Mouse (Mus musculus) layer of hippocampus, adult 18-20 months (tissue): Measurements from ENCODE around the gene Cdk12. TPM values are rescaled to one million over a fixed set of nuclear protein-coding genes. Genes with fewer than 3 reads are reported as not detected.
A peak's percentile ranks its signal among the peaks of the same experiment; 100 is the strongest.

Experiments used
- DNase-seq, 2 experiments: peaks; one replicate each; pipeline ENCODE4 v3.0.0; 2022; ENCODE audit warnings: low spot score in 2 of 2
- total RNA-seq, 2 experiments: library from RNA; stranded (reverse); gene quantifications; 2 replicates each; pipeline ENCODE4 v1.2.3; 2021

Cdk12 gene
- total RNA-seq, 2 experiments from 2014 or later = 35.9 to 37.9 TPM

DNA sequence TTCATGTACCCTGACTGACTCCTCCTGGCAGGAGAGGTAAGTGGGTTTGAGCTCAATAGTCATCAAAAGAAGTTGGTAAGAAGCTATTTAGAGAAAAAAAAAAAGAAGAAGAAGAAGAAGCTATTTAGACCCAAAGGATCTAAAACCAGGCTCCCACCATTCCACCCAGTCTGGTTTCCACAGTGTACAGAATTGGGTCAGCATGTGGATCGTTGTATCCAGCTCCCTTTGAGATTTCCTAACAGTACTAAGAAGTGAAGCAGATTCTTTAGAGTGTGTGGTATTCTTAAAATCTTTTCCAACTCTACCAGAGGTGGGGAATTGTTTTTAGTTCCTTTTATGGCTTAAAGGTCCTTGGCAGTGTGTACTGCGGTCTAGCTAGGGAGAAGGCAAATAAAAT is 50.9 kb downstream of the Cdk12 start:
- DNase-seq = no peak

DNA sequence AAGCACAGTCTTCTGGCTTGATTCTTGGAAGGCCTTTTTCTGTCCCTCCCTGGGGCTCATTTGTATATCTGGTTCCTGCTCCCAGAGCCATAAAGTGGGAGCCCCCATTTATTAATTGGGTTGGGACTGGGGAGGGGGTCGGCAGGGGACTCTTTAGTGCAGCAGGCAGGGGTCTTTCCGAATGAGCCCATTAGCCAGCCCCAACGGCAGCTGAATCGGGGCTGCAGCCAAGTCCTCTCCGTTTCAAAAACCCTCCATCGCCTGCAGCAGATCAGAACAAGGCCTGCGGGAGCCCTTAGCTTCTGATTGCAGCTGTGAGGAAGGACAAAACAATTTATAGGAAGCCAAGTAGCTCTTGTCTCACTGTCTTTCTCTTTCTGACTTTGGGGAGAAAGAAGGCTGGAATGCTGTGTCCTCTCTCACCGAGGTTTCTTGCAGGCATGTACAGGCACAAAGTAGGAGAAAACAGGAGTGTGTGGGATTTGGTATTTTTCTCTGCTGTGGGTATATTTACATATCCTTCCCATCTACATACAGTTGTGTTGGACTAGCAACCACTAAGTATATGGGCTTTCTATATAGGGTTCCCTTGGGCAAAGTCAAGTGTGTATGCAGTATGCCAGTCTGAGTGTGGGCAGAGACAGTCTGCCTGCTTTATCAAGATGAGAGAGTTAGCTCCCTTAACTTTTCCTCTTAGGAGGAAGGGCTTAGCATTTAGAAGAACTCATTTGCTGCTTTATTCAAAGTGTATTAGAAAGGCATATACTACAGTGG is 58.0 kb downstream of the Cdk12 start:
- DNase-seq = no peak

DNA sequence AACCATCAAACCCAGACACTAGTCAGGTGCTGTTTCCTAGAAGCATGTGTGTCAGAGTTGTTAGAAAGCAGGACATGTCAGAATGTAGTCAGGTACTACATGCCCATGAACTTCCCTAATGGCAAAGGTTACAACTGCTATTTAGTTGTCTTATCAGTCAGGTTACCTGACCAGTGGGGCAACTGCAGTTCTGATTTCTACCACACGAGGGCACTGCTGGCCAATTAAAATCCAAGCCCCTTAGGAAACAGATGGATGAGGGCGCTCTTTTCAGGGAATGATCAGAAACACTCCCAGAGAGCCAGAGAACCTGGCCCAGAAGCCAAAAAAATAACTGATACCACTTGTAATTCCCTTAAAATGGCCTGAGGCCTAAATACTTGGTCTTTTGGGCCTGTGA is 62.2 kb downstream of the Cdk12 start:
- peak; percentile 77 to 95 for DNase-seq

DNA sequence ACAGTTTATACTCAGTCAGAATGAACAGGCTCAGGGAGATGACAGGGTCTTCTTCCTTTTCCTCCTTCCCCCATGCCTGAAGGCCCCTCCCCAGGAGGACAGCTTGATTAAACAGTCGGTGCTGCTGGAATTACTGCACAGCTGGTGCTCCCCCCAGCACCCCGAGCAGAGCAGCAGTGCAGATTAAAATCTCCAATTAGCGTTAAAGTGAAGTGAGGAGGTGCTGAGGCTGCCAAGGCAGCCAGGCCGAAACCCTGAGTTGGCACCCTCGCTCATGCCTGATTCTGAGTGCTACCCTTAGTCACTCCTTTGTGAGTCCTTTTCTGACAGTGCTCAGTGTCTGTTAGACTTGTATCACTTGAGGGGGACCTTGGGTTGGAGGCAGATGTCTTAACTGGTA is 63.0 kb downstream of the Cdk12 start:
- no peak for DNase-seq

DNA sequence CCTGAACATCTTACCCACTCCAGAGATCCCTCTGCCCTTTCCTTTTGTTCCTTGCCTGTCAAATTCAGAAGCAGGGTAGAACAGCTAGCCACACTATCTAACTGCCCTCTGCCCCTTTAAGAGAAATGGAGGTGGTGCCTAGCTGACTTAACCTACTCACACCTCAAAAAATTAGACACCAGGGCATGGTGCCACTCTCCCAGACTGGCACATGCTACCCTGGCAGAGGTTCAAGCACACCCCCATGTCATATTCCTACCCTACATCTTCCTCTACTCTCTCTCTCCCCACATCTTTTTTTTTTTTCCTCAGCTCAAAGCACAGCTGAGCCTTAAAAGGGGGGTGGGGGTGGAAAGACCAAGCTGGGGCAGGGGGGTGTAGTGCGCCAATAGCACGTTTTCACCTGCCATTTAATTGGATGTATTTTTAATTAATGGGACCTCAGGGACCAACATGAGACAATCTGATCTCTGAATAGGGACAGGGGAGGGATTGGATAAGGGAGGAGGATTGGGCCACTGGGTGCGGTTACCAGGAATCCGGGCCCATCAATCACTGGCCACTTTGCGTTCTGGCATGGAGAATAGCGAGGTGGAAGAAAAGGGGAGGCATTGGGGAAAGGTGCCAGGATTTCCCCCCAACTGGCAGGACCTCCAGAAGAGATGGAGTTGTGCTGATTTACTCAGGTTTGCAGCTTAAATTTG is 64.0 kb downstream of the Cdk12 start:
- peak in 1 of 2 experiments; percentile 57 for DNase-seq

DNA sequence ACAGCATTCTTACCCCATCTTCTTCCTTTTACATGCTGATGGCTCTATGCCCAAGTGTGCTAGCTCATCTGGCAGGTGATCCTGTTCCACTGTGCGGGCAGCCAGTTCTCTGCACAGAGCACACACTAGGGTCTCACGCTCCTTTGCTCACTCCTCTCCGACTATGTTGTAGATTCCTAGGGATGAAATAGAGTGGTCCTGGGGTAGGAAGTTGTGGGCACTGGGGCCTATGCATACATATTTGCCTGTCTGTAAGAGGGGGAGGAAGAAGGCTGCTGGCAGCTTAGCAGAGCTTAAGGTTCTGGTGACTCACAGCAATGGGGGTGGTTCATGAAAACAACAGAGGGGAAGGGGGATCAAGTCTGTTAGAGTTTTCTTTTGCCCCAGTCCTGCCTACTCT is 67.2 kb downstream of the Cdk12 start:
- peak; percentile 64 to 70 for DNase-seq

DNA sequence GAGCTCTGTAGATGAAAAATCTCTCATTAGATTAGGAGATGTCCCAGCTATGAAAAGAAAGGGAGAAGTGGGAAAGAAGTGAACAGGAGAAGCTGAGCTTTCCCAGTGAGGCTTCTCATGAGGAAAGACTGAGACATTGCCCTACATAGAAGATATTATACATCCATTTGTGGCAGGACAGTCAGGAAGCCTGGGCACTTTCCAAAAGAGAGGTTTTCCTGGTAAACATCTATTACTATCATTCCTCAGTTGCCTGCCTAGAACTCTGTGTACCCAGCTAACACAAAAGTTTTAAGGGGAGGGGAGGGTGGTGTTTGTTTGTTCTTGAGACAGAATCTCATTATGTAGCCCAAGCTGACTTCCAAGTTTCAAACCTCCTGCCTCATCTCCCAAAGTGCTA is 67.6 kb downstream of the Cdk12 start:
- peak in 1 of 2 experiments; percentile 52 for DNase-seq

DNA sequence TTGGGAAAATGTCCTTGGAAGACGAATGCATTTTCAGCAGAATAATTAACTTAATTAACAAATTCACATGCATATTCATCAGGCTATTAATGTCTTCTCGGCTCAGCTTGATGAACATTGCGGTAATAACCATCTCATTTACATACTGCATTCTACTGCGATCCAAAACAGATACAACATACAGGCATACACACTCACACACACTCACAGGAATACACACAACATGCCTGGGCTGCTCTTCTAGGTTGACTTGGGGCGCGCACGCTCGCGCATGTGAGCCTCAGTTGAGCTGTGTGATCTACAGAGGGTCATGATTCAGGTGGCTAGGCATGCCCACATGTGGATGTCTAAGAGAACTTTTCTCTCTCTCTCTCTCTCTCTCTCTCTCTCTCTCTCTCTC is 80.9 kb downstream of the Cdk12 start:
- no peak for DNase-seq

DNA sequence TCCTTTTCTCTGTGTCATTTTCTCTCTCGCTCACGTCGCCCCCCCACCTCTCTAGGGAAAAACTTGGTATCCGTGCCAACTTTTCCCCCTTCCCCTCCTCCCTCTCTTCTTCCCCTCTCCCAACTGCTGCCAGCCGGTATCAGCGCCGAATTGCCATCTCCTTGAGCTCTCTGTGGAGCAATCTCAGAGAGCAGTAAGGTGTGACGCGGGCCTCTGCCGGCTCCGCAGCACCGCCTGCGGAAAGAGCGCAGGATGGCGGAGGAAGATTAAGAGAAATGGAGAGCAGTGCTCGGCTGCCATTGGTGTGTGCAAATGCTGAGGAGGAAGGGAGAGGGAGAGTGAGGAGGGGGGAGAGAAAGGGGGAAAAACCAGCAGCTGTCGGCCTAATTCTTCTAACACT is 81.4 kb downstream of the Cdk12 start:
- DNase-seq = no peak

DNA sequence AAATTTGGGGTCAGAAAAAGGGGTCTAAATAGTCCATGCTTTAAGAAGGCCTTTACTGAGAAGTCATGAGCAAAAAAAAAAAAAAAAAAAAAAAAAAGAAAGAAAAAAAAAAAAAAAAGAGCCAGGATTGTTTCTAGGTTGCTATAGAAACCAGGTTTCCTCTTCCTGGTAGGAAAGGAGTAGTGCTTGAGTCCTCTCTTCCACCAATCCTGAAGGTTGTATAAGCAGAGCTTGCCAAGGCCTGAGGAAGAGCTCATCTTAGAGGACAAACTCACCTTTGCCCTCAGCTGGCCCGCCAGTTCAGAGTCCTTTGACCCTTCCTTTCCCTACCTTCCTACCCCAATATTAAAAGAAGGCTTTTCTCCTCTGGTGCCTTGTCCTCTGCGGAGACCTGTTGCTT is 82.5 kb downstream of the Cdk12 start:
- DNase-seq = no peak

DNA sequence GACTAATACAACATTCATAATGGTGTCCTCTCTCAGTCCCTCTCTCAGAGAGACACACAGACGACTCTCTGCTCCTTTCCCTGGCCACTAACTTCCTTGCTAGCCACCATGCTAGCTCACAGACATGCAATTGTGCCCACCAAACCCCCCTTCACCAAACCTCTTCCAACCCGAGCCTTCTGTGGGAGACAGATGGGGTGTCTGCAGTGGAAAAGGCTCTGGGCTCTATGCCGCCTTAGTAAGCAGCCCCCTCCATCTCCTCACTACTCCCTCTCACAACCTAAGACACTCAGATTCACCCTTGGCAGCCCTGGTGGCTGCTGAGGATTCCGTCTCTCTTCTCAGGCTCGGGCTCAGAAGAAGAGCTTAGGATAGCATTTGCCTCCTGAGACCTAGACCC is 84.7 kb downstream of the Cdk12 start:
- no peak for DNase-seq

DNA sequence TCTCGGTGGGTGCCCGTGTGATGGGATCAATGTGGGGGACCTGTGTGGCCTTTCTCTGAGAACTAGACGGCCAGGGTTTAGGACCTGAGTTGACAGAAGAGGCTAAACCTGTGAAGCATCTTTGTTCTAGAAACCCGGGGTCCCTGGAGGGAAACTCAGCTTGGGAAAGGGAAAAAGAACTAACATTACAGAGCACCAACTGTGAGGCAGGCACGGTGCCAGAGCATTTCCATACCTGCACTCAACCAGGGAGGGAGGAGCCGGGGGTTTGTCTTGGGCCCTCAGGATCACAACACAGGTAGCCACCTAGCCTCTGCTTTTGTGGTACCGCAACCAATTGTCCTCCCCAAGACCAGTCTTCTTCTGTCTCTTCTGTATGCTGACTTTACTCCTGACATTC is 85.1 kb downstream of the Cdk12 start:
- no peak for DNase-seq

DNA sequence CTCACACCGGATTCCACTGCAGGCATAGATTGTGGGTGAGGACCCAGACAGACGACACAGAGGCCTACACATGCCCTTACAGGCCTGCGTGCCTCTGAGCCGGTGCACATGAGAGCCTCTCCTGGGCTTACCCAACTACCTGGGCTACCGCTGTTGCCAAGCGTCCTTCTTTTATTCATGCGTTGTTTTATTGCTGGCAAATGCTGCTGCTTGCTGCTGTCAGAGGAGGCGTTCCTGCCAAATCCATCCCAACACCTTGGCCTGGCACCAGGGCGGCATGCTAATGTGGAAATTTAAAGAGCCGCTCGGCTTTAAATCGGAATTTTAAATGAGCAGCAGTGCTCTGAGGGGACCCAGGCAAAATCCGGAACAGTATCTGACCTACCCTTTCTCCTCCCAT is 87.0 kb downstream of the Cdk12 start:
- no peak for DNase-seq

DNA sequence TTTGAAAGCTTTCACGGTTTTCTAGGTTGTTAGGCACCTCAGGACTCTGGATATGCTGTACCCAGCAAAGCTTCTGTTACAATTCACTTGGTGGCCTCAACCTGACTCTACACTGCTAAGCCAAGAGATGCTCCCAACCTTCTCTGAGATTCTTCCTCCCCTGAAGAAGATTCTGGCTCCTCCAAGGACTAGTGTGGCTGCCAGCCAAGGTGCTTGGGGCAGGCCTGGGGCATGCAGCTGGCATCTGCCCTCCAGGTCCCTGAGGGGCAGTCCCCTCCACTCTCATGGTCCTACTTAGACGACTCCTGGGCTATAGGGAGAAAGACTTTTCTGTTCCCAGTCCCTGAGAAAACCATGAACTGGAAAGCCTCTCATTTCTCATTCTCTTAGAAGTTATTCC is 88.0 kb downstream of the Cdk12 start:
- DNase-seq = no peak

DNA sequence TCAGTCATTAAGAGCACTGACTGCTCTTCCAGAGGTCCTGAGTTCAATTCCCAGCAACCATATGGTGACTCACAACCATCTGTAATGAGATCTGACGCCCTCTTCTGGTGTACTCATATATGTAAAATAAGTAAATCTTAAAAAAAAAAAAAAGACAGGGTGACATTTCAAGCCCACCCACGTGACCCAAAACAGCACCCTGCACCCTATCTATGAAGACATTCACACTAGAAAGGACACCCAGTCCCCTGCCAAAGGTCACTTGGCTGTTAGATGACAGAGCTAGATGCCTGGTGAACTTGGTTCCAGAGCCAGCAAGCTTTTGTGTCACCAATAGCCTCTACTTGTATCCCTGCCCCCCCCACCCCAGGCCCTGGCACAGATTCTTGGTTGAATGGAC is 90.2 kb downstream of the Cdk12 start:
- DNase-seq = no peak

DNA sequence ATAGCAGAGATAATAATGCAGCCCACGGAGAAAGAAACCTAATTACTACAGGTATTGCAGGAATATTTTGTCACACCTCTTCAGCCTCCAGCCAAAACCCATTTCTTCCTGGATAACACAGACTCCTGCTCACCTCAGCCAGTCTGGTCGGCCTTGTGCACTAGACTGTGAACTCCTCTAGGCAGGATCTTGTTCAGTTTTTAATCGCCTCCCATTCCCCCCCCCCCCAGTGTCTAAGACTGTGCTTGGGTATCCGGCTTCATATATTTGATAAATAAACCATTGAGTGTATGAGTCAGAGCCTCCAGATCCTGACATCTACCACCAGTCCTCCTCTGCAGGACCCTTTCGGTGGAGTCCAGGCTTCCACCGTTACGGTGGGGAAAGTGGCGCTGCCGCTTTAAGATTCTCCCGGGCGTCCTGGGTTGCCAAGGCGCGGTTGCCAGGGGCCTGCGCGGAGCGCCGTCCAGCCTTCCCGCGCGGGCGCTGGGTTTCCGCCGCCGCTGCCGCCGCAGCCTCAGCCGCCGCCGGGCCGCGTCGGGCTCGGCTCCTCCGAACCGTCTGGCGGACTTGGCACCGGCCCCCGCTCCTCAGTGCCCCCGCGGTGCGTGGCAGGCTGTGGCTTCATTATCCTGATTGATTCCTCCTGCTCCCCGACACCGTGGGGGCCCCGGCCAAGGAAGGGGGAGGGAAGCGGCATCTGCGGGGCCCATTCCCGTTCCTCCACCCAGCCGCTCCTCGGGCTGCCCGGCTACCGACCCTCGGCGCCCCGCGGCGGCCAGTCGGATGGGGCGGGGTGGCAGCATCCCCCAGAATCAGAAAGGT is 91.5 kb downstream of the Cdk12 start:
- DNase-seq = peak; percentile 81 to 82

DNA sequence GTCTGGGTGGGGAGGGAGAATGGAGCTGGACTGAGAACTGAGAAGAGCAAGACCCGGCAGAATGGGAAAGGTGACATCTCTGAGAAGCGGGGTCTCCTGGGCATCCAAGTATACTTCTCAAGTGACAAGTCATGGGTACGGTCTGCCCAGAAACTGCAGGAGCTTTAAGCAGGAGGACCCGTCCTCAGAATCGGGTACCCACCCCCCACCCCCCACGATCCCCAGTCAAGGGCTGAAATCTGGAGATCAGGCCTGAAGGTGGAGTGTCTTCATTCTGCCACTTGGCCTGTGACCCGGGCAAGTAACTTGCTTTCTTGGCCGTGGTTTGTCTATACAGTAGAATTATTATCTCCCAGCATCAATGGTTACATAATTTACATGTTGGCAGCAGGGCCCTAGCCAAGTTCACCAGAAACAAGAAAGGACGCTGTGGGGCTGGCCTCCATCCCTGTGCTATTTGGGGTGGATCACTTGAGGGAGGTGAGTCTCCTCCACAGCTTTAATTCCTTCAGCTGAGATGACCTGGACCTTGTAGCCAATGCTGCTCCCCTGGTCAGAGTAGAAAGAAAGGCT is 92.2 kb downstream of the Cdk12 start:
- DNase-seq = no peak

DNA sequence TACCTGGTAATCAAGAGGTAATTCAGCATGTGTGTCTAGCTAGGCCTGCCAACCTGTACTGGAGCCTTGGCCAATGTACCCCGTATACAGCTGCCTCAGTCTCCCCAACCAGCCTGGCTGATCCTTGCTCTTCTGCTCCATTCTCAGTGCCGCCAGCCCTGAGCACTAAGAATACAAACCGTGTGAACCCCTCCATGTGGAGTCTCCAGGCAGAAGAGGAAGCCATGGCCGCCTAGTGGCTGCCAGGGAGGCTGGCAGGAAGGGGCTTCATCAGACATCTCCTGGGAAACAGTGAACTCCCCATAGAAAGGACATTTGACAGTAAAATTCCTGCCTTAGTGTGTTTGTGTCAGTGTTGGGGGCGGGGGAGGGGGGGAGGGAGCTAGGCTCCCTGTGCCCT is 93.4 kb downstream of the Cdk12 start:
- peak in 1 of 2 experiments; percentile 73 for DNase-seq

DNA sequence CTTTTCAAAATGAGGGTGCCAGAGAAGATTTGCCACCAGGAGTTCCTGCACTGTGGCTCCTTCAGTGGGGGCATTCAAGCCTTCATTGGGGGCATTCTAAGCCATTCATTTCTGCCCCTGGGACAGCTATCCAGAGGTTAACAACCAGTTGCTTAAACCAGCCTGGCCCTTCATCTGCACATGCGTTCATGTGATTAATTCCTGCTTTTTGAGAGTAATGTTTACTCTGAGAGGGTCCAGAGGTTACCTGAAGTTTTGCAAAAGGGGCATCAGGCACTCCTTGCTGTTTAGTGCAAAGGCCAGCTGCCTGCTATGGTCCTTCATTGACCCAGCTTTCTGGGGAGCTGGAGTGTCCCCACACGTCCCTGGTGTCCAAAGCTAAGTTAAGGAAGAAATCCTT is 94.1 kb downstream of the Cdk12 start:
- no peak for DNase-seq

DNA sequence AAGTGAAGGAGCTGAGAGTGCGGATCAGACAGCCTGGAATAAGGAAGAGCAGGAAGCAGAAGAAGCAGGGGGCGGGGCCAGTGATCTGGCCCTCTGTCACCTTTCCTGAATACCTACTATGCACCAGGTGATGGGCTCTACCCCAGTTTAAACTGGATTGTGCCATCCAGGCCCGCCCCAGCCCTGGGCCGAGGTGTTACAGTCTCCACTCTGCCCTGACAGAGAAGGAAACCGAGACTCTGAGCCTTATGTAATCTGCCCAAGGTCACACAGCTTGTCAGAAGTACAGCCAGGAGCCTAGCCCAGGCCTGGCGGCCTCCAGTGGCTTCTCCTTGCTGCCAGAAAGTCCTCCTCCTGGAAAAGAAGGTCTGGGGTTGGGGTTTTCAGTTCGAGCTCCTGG is 94.9 kb downstream of the Cdk12 start:
- DNase-seq = no peak

DNA sequence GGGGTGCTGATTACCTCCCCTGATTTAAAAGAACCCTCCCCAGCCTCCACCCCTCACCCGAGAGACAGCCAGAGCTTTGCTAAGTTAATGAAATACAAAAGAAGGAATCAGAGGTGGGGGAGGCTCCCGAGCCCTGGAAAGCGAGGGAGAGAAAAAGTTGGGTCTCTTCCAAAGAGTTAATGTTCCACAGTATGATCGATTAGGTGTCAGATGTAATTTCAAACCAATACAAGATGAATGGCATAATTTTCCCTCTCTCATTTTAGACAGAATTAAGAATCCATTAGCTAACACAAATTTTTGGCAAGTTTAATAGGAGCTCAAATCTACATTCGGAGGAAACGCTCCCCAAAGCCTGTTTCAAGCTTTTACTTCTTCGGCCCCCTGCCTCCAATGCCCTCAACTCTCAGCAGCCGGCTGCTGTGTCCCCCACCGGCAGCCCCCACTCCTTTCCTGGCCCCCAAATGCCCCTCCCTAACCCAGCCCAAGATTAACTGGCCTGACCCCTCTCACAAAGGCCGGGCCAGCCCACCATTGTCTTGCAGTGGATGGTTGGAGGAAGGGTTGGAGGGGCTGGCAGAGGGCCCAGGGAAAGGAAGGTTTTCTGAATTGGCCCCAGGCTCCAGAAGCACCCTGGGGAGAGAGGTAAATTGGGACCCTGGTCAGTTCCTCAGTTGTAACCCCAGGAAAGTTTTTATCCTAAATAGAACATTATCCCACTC is 95.8 kb downstream of the Cdk12 start:
- DNase-seq = no peak
